22 mouse cellular contexts compared by ENCODE assay signal in the genomic region with DNA sequence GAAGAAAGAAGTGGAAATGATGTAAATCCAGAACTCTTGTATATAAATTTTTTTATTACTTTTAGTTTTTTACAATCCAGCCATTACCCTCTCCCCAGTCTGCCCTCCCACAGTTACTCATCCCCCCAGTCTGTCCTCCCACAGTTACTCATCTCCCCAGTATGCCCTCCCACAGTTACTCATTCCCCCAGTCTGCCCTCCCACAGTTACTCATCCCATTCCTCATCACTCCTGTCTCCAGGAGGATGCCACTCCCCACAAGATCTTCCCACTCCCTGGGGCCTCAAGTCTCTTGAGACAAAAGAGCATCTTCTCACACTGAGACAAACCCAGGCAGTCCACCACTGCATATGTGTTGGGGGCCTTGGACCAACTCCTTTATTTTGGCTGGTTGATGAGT.
"Had no signal": no experiment of that assay in that cellular context is flagged by ENCODE, and none has a peak within 500 bp of the region (broad histone marks: within the 10 kb centered on the region; RNA-seq: fewer than 3 reads in every experiment).

No protein-coding gene starts in this region.

- H3K4me2 ChIP-seq: kidney, embryonic 15.5 days; limb, embryonic 12.5 days; limb, embryonic 15.5 days; liver, embryonic 11.5 days; lung, embryonic 15.5 days; midbrain, embryonic 15.5 days; neural tube, embryonic 13.5 days; stomach, embryonic 15.5 days had no signal

- ATAC-seq: liver, postnatal 0 days; midbrain, embryonic 15.5 days had no signal

- H3K9ac ChIP-seq: kidney, embryonic 15.5 days; limb, embryonic 12.5 days; limb, embryonic 15.5 days; liver, embryonic 14.5 days; liver, postnatal 0 days; lung, embryonic 15.5 days; midbrain, embryonic 15.5 days; neural tube, embryonic 13.5 days; stomach, embryonic 15.5 days had no signal

- H3K27me3 ChIP-seq: kidney, embryonic 15.5 days; limb, embryonic 12.5 days; limb, embryonic 15.5 days; lung, embryonic 15.5 days; megakaryocyte, embryonic 14.5 days; midbrain, embryonic 15.5 days; neural tube, embryonic 13.5 days; stomach, embryonic 15.5 days had no signal

- H3K4me3 ChIP-seq: kidney, embryonic 15.5 days; limb, embryonic 12.5 days; limb, embryonic 15.5 days; lung, embryonic 15.5 days; megakaryocyte, embryonic 14.5 days; midbrain, embryonic 10.5 days; midbrain, embryonic 15.5 days; neural tube, embryonic 13.5 days; stomach, embryonic 15.5 days had no signal

- H3K27ac ChIP-seq: kidney, embryonic 15.5 days; limb, embryonic 12.5 days; limb, embryonic 15.5 days; liver, embryonic 14.5 days; lung, embryonic 15.5 days; midbrain, embryonic 10.5 days; midbrain, embryonic 15.5 days; neural tube, embryonic 13.5 days; stomach, embryonic 15.5 days had no signal

- H3K36me3 ChIP-seq: kidney, embryonic 15.5 days; limb, embryonic 12.5 days; limb, embryonic 15.5 days; lung, embryonic 15.5 days; midbrain, embryonic 10.5 days; midbrain, embryonic 15.5 days; neural tube, embryonic 13.5 days; stomach, embryonic 15.5 days had no signal

- DNase-seq: kidney, adult 8-10 months; kidney, postnatal 10 days; kidney, postnatal 36 days; left cerebral cortex, postnatal 4 days; liver, postnatal 0 days; lung, postnatal 10 days; lung, postnatal 36 days; retina, postnatal 1 day; right cerebral cortex, postnatal 25 days; spleen, adult 18-20 months; thymus, postnatal 25 days had no signal

- H3K4me1 ChIP-seq: kidney, embryonic 15.5 days; limb, embryonic 12.5 days; limb, embryonic 15.5 days; lung, embryonic 15.5 days; megakaryocyte, embryonic 14.5 days; midbrain, embryonic 10.5 days; midbrain, embryonic 15.5 days; stomach, embryonic 15.5 days had no signal

- H3K9me3 ChIP-seq: kidney, embryonic 15.5 days; limb, embryonic 12.5 days; limb, embryonic 15.5 days; lung, embryonic 15.5 days; megakaryocyte, embryonic 14.5 days; midbrain, embryonic 10.5 days; midbrain, embryonic 15.5 days; neural tube, embryonic 13.5 days; stomach, embryonic 15.5 days had no signal
